In genomic region chr4:155305531-155306031, GRCm38 (mm10) we compare ENCODE assay signal across 10 mouse cellular contexts. TPM values are rescaled to one million over a fixed set of nuclear protein-coding genes. Genes with fewer than 3 reads are reported as not detected.
DNase-seq lines count a peak whose midpoint lies in the region; ATAC-seq and TF ChIP-seq lines count a peak whose summit lies in the region.
"Had no signal": no experiment of that assay in that cellular context is flagged by ENCODE, and none has a peak within 500 bp of the region (broad histone marks: within the 10 kb centered on the region; RNA-seq: fewer than 3 reads in every experiment).

No protein-coding gene starts in this region.

- 36% methylated on average over 8 of the region's 8 CpGs for WGBS in limb, embryonic 13.5 days
- WGBS in lung, postnatal 0 days = 51% methylated on average over 8 of the region's 8 CpGs

- no peak overlapping the region for H3K4me2 ChIP-seq in limb, embryonic 13.5 days (replicated peaks)
- H3K4me2 ChIP-seq in lung, postnatal 0 days (replicated peaks; ENCODE audit: low read depth, low read length) = no peak overlapping the region
- H3K4me2 ChIP-seq: limb, embryonic 15.5 days had no signal

- H3K4me1 ChIP-seq in limb, embryonic 13.5 days = peaks cover 57% of the 10 kb centered on the region
- peaks cover 7% of the 10 kb centered on the region; the same call in 1 of the 2 replicates for H3K4me1 ChIP-seq in lung, postnatal 0 days (ENCODE audit: insufficient read depth, low read depth, low read length)

- H3K4me3 ChIP-seq in limb, embryonic 13.5 days = no peak overlapping the region
- H3K4me3 ChIP-seq in lung, postnatal 0 days (ENCODE audit: low read depth, low read length) = no peak overlapping the region
- H3K4me3 ChIP-seq: limb, embryonic 15.5 days had no signal

- ATAC-seq in limb, embryonic 13.5 days (ENCODE audit: low FRiP score, low read depth) = no peak
- ATAC-seq in lung, postnatal 0 days = no peak

- 0 out of 2 replicates have a peak overlapping the region, but pooled peaks have one; percentile 19 for H3K9ac ChIP-seq in limb, embryonic 13.5 days
- H3K9ac ChIP-seq in lung, postnatal 0 days (replicated peaks; ENCODE audit: low read depth) = no peak overlapping the region
- H3K9ac ChIP-seq: limb, embryonic 15.5 days had no signal

- TF ChIP-seq CTCF in brain, embryonic 14.5 days (IDR thresholded peaks at IDR 0.05; ENCODE audit: borderline replicate concordance, extremely low read depth, insufficient read depth, insufficient read length) = no peak
- no peak for TF ChIP-seq CTCF in lung, postnatal 0 days (IDR thresholded peaks at IDR 0.05)

- no peak overlapping the region; the same call in 1 of the 2 replicates for H3K27ac ChIP-seq in limb, embryonic 13.5 days
- H3K27ac ChIP-seq in lung, postnatal 0 days (ENCODE audit: low read length) = no peak overlapping the region

- H3K9me3 ChIP-seq in limb, embryonic 13.5 days = no peaks in the 10 kb centered on the region
- no peaks in the 10 kb centered on the region for H3K9me3 ChIP-seq in lung, postnatal 0 days (ENCODE audit: low read length)
- H3K9me3 ChIP-seq: limb, embryonic 15.5 days had no signal

- TF ChIP-seq POLR2A in brain, embryonic 14.5 days (IDR thresholded peaks at IDR 0.05; ENCODE audit: borderline replicate concordance, extremely low read depth, insufficient read depth, insufficient read length, poor library complexity, severe bottlenecking) = no peak

- H3K27me3 ChIP-seq in limb, embryonic 13.5 days = no peaks in the 10 kb centered on the region
- H3K27me3 ChIP-seq in lung, postnatal 0 days (replicated peaks; ENCODE audit: insufficient read depth, low read length) = no peaks in the 10 kb centered on the region
- H3K27me3 ChIP-seq: limb, embryonic 15.5 days had no signal

- peak; percentile 20 for DNase-seq in CD4-positive helper T cell, adult 2 months (ENCODE audit: low read depth, low spot score)
- DNase-seq in brain, embryonic 14.5 days (ENCODE audit: low read depth) = peak; percentile 94
- peak; percentile 53 to 67 for DNase-seq in frontal cortex, postnatal 14 days (ENCODE audit: low spot score in 2 of 2)
- no peak for DNase-seq in lung, postnatal 0 days (ENCODE audit: low spot score)
- DNase-seq in urinary bladder, postnatal 14 days (ENCODE audit: low spot score) = no peak
- no peak for DNase-seq in spleen, adult 12 weeks (ENCODE audit: low spot score)
- DNase-seq: adrenal gland, adult 8-10 months; thymus, postnatal 36 days had no signal

- no peak for TF ChIP-seq EP300 in lung, postnatal 0 days (IDR thresholded peaks at IDR 0.05)

- H3K36me3 ChIP-seq in limb, embryonic 13.5 days = no peaks in the 10 kb centered on the region
- no peaks in the 10 kb centered on the region for H3K36me3 ChIP-seq in lung, postnatal 0 days (ENCODE audit: insufficient read depth, low read length)
- H3K36me3 ChIP-seq: limb, embryonic 15.5 days had no signal

RNA-seq across cellular contexts. Expression of gene Prkcz, which starts 55.6 kb away (rescaled TPM):
- polyA plus RNA-seq in brain, embryonic 14.5 days (2012; rRNA removed) = 73.8 and 80.3 TPM in 2 replicates
- polyA plus RNA-seq in limb, embryonic 13.5 days (2015; fragmentation: Nextera tagmentation; extraction: Ambion mirVana) = 7.2 and 9.2 TPM in 2 replicates
- 23.4 and 33.7 TPM in 2 replicates for polyA plus RNA-seq in lung, postnatal 0 days (2015; fragmentation: Nextera tagmentation; extraction: Ambion mirVana)

RNA-seq across cellular contexts. Expression of gene Faap20, which starts 56.0 kb away (rescaled TPM):
- polyA plus RNA-seq in brain, embryonic 14.5 days (2012; rRNA removed) = 71.9 and 96.0 TPM in 2 replicates
- 92.1 and 97.8 TPM in 2 replicates for polyA plus RNA-seq in limb, embryonic 13.5 days (2015; fragmentation: Nextera tagmentation; extraction: Ambion mirVana)
- polyA plus RNA-seq in lung, postnatal 0 days (2015; fragmentation: Nextera tagmentation; extraction: Ambion mirVana) = 61.4 and 66.6 TPM in 2 replicates

Comparison
In these comparisons a context has a peak if more than half of its experiments do, and no peak if none do; other contexts are left out.
1. DNase-seq: peak in CD4-positive helper T cell, adult 2 months (single experiment), brain, embryonic 14.5 days (single experiment) and frontal cortex, postnatal 14 days (2 of 2); none in lung, postnatal 0 days (single experiment), urinary bladder, postnatal 14 days (single experiment) and spleen, adult 12 weeks (single experiment).